Mouse (Mus musculus) lung, postnatal 14 days (tissue): Measurements from ENCODE around the gene Ncapg2.
A peak's percentile ranks its signal among the peaks of the same experiment; 100 is the strongest.

ENCODE experiments used
- DNase-seq: peaks from one replicate; pipeline ENCODE4 v3.0.0; 2021

Ncapg2 gene

GRCm38 (mm10) chr12:116405045-116405835 is at the start of gene Ncapg2:
Gene Ncapg2 (plus strand): TSS chr12:116405402.
- peak; percentile 99 for DNase-seq

DNA sequence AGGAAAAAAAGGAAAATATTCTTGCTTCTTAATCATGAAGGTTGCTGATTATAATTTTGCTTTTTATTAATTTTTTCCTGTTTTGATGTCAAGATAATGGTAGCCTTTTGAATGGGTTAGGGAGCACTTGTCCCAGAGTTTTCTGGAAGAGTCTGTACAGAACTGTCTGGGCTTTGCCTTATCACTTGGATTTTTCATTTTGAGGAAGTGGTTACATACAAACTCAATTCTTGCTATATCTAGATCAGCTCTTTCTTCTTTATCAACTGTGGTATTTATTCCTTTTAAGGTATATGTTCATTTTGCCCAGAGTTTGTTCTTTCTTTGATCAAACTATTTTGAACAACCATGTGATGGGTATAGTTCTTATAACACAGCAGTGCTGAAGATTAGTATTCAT is 43.1 kb upstream of the Ncapg2 start:
- DNase-seq = no peak

GRCm38 (mm10) chr12:116366900-116367299 is 38.3 kb upstream of the Ncapg2 start:
- DNase-seq = no peak

DNA sequence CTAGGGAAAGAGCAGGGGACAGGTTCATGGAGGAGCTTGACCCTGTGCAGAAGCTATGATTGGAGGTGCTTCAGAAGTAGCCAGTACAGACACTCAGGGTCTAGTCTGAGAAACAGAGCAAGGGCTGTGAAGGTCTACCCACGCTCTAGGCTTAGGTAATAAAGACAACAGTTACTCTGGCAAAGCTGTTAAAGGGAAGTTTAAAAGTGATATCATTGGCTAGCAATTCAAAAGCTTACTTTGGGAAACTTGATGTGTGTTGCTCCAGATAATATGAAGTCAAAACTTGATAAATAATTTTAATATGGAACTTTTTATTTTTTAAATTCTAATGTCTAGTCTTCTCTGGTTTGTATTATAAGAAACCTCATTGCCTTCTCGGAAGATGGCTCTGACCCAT is 37.9 kb upstream of the Ncapg2 start:
- no peak for DNase-seq

- no peak for DNase-seq
Observed at GRCm38 (mm10) chr12:116368857-116369256, 36.3 kb upstream of the Ncapg2 start.

GRCm38 (mm10) chr12:116383101-116383500 is 22.1 kb upstream of the Ncapg2 start:
- no peak for DNase-seq

DNA sequence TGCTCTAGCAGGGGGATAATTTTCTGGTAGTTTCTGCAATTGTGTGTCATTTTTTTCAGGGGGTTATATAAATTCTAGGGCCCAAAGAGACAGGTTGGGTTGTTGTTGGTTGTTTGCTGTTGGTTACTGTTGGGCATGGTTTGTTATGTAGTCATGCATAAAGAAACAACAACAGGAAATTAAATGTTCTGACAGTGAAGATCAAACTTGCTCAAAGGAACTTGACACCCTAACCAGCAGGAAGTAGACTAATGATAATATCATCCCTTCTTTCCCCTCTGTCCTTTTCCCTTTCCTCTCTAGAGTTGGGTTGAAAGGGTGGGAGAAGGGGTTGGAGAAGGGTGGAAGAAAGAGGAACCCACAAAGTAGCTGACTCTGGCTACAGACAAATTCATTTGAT is 21.2 kb upstream of the Ncapg2 start:
- DNase-seq = no peak

DNA sequence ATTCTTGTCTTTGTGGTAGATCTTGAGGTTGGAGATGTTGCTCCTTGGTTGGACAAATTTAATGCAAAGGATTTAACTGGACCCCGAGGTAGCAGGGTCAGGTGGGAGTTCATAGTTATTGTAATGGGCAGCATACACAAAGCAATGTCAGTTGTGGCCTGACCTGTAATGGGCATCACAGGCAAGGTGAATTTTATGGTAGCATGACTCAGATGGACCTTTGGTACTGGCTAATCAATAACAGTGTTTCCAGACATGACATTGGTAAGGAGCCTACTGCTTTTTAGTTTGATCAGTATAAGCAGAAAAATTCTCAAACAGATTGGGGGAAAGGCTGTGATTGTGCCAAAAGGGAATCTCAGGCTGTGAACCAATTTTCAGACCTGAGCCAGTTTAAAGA is 18.4 kb upstream of the Ncapg2 start:
- no peak for DNase-seq

DNA sequence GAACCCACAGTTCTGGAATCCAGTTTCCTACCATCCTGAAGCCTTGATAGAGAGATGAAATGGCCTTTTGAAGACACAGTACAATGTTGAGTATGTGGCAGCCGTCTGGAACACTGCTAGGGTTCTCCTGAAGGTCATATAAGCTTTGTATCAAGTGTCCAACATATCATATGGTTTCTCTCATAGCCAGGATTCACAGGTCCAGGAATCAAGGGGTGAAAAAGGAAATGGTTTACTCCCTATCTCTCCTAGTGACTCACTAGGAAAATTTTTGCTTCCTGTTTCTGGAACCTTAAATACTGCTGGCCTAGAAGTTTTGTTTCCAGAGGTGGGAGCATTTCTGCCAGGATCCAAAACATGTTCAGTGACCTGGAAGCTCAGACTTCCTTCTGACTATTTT is 15.3 kb upstream of the Ncapg2 start:
- DNase-seq = no peak

DNA sequence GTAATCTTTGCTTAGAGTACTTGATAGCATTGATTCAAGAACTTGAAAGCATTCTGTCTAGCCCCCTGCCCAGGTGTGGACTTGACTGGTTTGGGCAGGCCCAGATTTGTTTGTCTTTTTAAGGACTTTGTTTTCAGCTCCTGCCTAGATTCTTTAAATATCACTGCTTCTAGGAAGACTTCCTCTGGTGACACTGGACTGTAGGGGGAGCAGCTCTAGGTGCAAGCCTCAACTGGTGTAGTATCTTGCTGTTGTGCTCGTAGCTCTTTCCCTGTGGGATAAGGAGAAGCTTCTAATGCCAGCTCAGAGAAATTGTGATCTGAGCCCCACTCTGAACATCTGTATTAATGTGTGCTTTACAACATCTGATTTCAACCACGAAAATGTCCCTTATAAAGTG is 10.9 kb upstream of the Ncapg2 start:
- DNase-seq = no peak

- no peak for DNase-seq
Observed at GRCm38 (mm10) chr12:116395312-116395711, 9.9 kb upstream of the Ncapg2 start.

DNA sequence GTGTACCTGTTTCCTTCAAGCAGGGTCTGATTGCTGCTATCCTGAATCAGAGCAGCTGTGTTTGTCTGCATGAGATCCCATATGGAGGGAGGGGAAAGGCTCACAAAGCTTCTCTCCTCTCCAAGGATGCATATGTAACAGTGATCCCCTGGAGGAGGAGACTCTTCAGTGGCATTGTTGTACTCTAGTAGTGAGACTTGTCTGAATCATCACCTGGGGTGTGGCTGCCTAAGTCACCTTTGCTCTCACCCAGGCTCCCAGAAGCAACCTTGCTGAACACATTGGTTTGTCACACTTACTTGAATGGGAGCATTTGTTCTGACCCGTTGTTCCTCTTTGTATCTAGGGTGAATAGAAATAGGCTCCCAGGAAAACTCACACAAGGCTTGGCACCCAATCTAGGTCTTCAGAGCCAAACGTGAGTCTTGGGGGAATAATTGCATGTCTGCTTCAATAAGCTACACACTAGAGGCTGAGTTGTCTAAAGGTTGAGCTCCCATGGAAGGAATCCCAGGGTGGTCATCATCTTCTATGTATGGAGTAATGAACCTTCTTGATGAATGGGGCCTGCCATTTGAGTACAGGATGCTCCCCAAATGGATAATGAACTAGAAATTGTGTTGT is 9.0 kb upstream of the Ncapg2 start:
- DNase-seq = no peak

GRCm38 (mm10) chr12:116404012-116404679 is 1.1 kb upstream of the Ncapg2 start:
- no peak for DNase-seq

GRCm38 (mm10) chr12:116405836-116406155 is 594 bp downstream of the Ncapg2 start:
- no peak for DNase-seq

- DNase-seq = no peak
Observed at GRCm38 (mm10) chr12:116407883-116408282, 2.7 kb downstream of the Ncapg2 start.

GRCm38 (mm10) chr12:116414941-116415340 is 9.7 kb downstream of the Ncapg2 start:
- no peak for DNase-seq

DNA sequence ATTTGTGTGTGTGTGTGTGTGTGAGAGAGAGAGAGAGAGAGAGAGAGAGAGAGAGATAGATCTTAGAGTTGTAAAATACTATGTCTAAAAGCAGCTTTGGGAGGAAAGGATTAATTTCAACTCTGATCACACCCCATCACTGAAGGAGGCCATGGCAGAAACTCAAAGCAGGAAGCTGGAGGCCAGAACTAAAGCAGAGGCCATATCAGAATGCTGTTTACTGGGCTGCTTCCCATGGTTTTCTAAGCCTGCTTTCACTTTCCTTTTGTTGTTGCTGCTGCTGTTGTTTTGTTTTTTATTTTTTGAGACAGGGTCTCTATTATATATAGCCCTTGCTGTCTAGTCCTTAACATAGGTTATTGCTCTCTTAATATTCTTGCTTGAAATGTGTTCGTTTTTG is 11.3 kb downstream of the Ncapg2 start:
- DNase-seq = no peak

DNA sequence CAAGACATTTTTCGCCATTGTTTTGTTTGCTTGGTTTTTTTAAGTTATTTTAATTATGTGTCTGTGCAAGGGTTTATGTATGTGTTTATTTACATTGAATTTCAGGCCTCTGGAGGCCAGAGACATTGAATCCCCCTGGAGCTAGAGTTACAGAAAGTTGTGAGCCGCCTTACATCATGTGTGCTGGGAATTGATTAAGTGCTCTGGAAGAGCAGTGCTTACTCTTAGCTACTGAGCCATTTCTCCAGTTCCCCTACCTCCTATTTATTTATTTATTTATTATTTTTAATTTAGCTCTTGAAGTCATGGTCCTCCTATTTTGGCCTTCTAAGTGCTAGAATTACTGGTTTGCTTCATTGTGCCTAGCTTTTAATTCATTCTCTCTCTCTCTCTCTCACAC is 16.5 kb downstream of the Ncapg2 start:
- no peak for DNase-seq

GRCm38 (mm10) chr12:116425392-116425791 is 20.2 kb downstream of the Ncapg2 start:
- DNase-seq = no peak

DNA sequence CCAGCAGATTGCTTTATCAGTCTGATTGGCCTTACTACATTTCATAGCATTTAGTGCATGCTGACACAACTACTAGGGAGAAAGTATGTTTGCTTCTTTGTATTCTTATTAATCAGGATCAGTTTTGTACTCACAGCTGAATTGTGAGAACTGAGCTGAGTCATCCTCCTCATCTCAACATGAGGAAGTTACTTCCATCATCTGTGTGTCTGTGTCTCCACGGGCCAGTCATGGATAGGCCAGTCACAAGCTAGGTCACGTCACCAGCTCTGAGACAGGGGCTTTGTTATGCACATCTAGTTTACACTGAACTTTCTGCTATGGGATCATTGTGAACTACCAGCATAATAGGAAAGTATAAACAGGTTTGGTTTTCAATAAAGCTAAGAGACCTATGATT is 28.5 kb downstream of the Ncapg2 start:
- no peak for DNase-seq

- DNase-seq = no peak
Observed at GRCm38 (mm10) chr12:116435232-116435631, 30.0 kb downstream of the Ncapg2 start.

DNA sequence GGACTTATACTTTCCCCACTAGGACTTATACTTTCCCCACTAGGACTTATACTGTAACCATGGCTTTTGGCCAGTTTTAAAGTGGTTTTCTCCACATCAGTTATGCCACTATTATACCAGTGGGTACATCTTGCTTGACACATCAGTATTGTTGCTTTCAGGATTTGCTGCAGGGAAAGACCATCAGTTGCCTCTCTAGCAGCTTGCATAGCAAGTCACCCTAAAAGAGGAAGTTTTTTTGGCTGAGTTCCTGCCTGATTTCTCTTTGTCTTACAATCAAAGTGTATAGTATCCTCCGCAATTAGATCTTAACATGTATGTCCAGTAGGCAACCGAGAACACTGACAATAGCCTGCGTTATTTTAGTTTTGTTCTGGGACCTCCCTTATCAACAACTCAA is 30.9 kb downstream of the Ncapg2 start:
- DNase-seq = no peak

- DNase-seq = no peak
Observed at GRCm38 (mm10) chr12:116438591-116438990, 33.4 kb downstream of the Ncapg2 start.

GRCm38 (mm10) chr12:116442184-116442583 is 37.0 kb downstream of the Ncapg2 start:
- DNase-seq = no peak
